Mouse (Mus musculus) cerebellum, adult 18-20 months (tissue): Measurements from ENCODE around the gene Hecw1.
A peak's percentile ranks its signal among the peaks of the same experiment; 100 is the strongest.

Experiments used
- DNase-seq, 2 experiments: peaks; one replicate each; pipeline ENCODE4 v3.0.0; 2021

Hecw1 gene

GRCm38 (mm10) chr13:14522906-14523269 is at the start of gene Hecw1:
TSS of gene Hecw1 (minus strand) at chr13:14523228.
- peak; percentile 61 to 71 for DNase-seq

- DNase-seq, result no peak
Measured at GRCm38 (mm10) chr13:14561336-14561735, 38.3 kb upstream of the Hecw1 start.

- DNase-seq, result peak in 1 of 2 experiments; percentile 7
Measured at GRCm38 (mm10) chr13:14552628-14553027, 29.6 kb upstream of the Hecw1 start.

- no peak for DNase-seq
Measured at GRCm38 (mm10) chr13:14542860-14543259, 19.8 kb upstream of the Hecw1 start.

GRCm38 (mm10) chr13:14522128-14522905 is 711 bp downstream of the Hecw1 start:
- peak; percentile 50 to 60 for DNase-seq

- peak in 1 of 2 experiments; percentile 46 for DNase-seq
Measured at GRCm38 (mm10) chr13:14521746-14522127, 1.3 kb downstream of the Hecw1 start.

- no peak for DNase-seq
Measured at GRCm38 (mm10) chr13:14519605-14520004, 3.4 kb downstream of the Hecw1 start.

- DNase-seq, result no peak
Measured at GRCm38 (mm10) chr13:14517478-14517877, 5.5 kb downstream of the Hecw1 start.

GRCm38 (mm10) chr13:14515106-14515505 is 7.9 kb downstream of the Hecw1 start:
- no peak for DNase-seq

GRCm38 (mm10) chr13:14513934-14514333 is 9.1 kb downstream of the Hecw1 start:
- no peak for DNase-seq

- DNase-seq, result no peak
Measured at GRCm38 (mm10) chr13:14506765-14507164, 16.3 kb downstream of the Hecw1 start.

- no peak for DNase-seq
Measured at GRCm38 (mm10) chr13:14500251-14500650, 22.8 kb downstream of the Hecw1 start.

- DNase-seq, result no peak
Measured at GRCm38 (mm10) chr13:14498780-14499179, 24.2 kb downstream of the Hecw1 start.

- no peak for DNase-seq
Measured at GRCm38 (mm10) chr13:14496954-14497353, 26.1 kb downstream of the Hecw1 start.

GRCm38 (mm10) chr13:14487812-14488211 is 35.2 kb downstream of the Hecw1 start:
- no peak for DNase-seq

GRCm38 (mm10) chr13:14471121-14471520 is 51.9 kb downstream of the Hecw1 start:
- DNase-seq, result no peak

- DNase-seq, result no peak
Measured at GRCm38 (mm10) chr13:14467517-14467916, 55.5 kb downstream of the Hecw1 start.

- DNase-seq, result no peak
Measured at GRCm38 (mm10) chr13:14461036-14461435, 62.0 kb downstream of the Hecw1 start.

GRCm38 (mm10) chr13:14457043-14457442 is 66.0 kb downstream of the Hecw1 start:
- no peak for DNase-seq

GRCm38 (mm10) chr13:14439540-14439939 is 83.5 kb downstream of the Hecw1 start:
- DNase-seq, result no peak

- DNase-seq, result no peak
Measured at GRCm38 (mm10) chr13:14428845-14429553, 94.0 kb downstream of the Hecw1 start.

GRCm38 (mm10) chr13:14424836-14425235 is 98.2 kb downstream of the Hecw1 start:
- DNase-seq, result no peak

- no peak for DNase-seq
Measured at GRCm38 (mm10) chr13:14413405-14413804, 109.6 kb downstream of the Hecw1 start.

GRCm38 (mm10) chr13:14374470-14374869 is 148.6 kb downstream of the Hecw1 start:
- DNase-seq, result no peak
